Mouse (Mus musculus) ovary, adult 2 months (tissue): ENCODE measurements around the gene Gm156. TPM values are rescaled to one million over a fixed set of nuclear protein-coding genes. Genes with fewer than 3 reads are reported as not detected.

Experiments used
- polyA plus RNA-seq: library from polyadenylated mRNA; depleted of rRNA; stranded (reverse); fragments of >200 nt; gene quantifications from 2 replicates; pipeline ENCODE4 v1.2.3, GENCODE M21; 2012; rRNA removed

Gene Gm156
- not detected in 2 replicates for polyA plus RNA-seq

DNA sequence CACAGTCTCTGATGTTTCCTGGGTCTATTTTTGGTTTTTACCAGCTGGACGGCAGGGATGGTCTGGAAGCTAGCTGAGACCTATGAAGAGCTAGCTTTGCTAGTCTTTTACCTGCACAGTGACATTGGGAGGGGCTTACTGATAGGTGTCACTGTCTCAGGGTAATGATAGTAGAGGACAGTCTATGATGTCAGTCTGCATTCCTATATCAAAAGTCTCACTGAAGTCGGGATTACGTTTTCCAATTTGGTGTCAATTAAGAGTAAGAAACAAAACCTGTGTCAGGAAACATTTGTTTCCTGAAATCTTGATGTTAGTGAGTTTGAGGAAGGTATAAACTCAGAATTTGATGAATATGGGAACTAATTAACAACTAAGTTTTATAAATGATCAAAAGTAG is at the start of gene Gm156:
Gene Gm156, minus strand, starts transcription at position 101 of the 400 bp plus-strand sequence.

DNA sequence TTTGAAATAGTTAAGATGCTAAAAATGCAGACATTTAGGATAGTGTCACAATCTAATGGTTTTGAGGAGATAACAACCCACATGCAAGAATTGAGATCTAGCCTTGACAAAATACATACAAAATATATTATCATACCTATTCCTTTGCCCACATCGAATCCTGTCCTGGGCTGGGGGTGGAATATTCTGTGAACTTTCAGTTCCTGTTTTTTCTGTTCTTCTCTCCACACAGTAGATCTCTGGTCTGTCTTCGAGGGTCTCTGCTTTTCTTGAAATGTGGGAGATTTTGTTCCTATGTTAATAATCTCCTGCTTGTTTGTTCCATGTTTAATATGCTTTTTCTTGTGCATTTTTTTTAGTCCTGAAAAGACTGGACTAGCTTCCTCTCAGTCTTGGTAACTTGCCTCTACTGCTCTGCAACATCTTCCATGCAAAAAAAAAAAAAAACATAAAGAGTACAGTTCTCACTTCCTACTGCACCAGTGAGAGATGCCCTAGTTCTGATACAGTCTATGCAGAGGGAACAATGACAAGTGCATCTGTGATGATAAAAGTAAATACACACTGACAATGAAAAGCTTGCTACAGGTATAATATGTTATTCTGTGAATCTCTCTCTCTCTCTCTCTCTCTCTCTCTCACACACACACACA is 43.9 kb downstream of the Gm156 start, which contains the start of gene Klri2:
Gene Klri2, minus strand, starts transcription at position 416 of the 653 bp plus-strand sequence.

GRCm38 (mm10) chr6:129717032-129717431 is 67.0 kb downstream of the Gm156 start, which contains the start of gene Klri1:
Gene Klri1, minus strand, starts transcription at chr6:129717132.

Other genes with a start within 250 kb of the Gm156 start
- 0.08 and 0.22 TPM in 2 replicates for gene Klre1, start 206.4 kb downstream of the Gm156 start, polyA plus RNA-seq
- not detected in 2 replicates for gene Klrd1, start 192.5 kb downstream of the Gm156 start, polyA plus RNA-seq
- gene Klrk1, start 160.4 kb downstream of the Gm156 start, polyA plus RNA-seq, result 0.06 TPM in 2 replicates
- gene Klrc3, start 140.9 kb downstream of the Gm156 start, polyA plus RNA-seq, result not detected in 2 replicates
- not detected in 2 replicates for gene Klrc2, start 123.6 kb downstream of the Gm156 start, polyA plus RNA-seq
- 0.24 TPM in 1 of 2 replicates, not detected in the other for gene Klrc1, start 105.3 kb downstream of the Gm156 start, polyA plus RNA-seq
- not detected in 2 replicates for gene Klri1, start 67.1 kb downstream of the Gm156 start, polyA plus RNA-seq
- gene Klri2, start 43.8 kb downstream of the Gm156 start, polyA plus RNA-seq, result not detected in 2 replicates
- gene Gm17631, start 78.4 kb upstream of the Gm156 start, polyA plus RNA-seq, result not detected in 2 replicates
- gene Klra17, start 92.4 kb upstream of the Gm156 start, polyA plus RNA-seq, result 0.12 TPM in 1 of 2 replicates, not detected in the other
- gene Klra5, start 133.4 kb upstream of the Gm156 start, polyA plus RNA-seq, result not detected in 2 replicates
- not detected in 2 replicates for gene Klra6, start 242.7 kb upstream of the Gm156 start, polyA plus RNA-seq